Mouse (Mus musculus): ENCODE results near the gene Scp2.

- TF ChIP-seq POLR2A (IDR thresholded peaks at IDR 0.05; ENCODE audit: borderline replicate concordance, extremely low read depth, insufficient read depth, insufficient read length, poor library complexity, severe bottlenecking) (0 out of 2 replicates have a peak, but pooled peaks have one; percentile 24), CTCF (IDR thresholded peaks at IDR 0.05; ENCODE audit: borderline replicate concordance, extremely low read depth, insufficient read depth, insufficient read length) (no peak)
These were observed 26.6 kb downstream of the Scp2 start for GRCm38 (mm10) chr4:108117924-108118876.

Data from brain, embryonic 14.5 days (tissue).